Mouse (Mus musculus) stomach, postnatal 0 days (tissue): ENCODE data around the gene Osm.

Experiments
- CTCF ChIP-seq: IDR thresholded peaks from 2 replicates; pipeline ENCODE4 v1.5.1; 2016; ENCODE audit warnings: antibody characterized with exemption, low read depth, mild to moderate bottlenecking, moderate library complexity
- EP300 ChIP-seq: optimal IDR thresholded peaks from 2 replicates; pipeline ENCODE3; 2016; ENCODE audit warnings: antibody characterized with exemption

DNA sequence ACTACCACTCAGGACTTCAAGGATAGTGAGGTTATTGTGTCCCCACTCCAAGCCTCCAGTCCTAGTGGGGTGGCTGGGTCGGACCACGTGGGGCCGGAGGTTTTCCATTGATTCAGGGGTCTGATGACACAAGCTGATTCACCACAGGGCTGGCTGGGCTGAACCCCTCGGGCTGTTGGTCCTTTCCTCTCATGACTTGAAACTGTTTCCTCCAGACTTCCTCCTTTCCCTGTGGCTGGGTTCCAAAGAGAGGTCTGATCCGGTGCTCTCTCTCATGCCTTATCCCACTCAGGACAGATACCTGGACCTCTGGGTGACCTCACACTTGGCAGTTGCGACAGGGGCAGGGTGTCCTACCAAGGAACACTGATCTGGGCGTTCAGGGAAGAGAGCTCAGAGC is 3.9 kb downstream of the Osm start:
- TF ChIP-seq CTCF = no peak
- no peak for TF ChIP-seq EP300
